In genomic region chr6:55357636-55358031, GRCm38 (mm10) we compare ENCODE assay signal across 11 mouse cellular contexts. TPM values are rescaled to one million over a fixed set of nuclear protein-coding genes. Genes with fewer than 3 reads are reported as not detected.
DNase-seq lines count a peak whose midpoint lies in the region; ATAC-seq lines count a peak whose summit lies in the region.
"Had no signal": no experiment of that assay in that cellular context is flagged by ENCODE, and none has a peak within 500 bp of the region (broad histone marks: within the 10 kb centered on the region; RNA-seq: fewer than 3 reads in every experiment).

No protein-coding gene starts in this region.

- 83% methylated on average over 6 of the region's 6 CpGs for WGBS in midbrain, embryonic 11.5 days
- 73% methylated on average over 6 of the region's 6 CpGs for WGBS in midbrain, embryonic 13.5 days

- peak; percentile 48 for DNase-seq in adrenal gland, postnatal 14 days
- DNase-seq in adrenal gland, adult 18-20 months (ENCODE audit: low spot score in 2 of 2) = no peak
- no peak for DNase-seq in midbrain, embryonic 11.5 days (ENCODE audit: low spot score, missing footprints)
- peak; percentile 91 for DNase-seq in kidney, adult 9 months
- DNase-seq in lung, postnatal 14 days = peak; percentile 48
- no peak for DNase-seq in urinary bladder, postnatal 25 days (ENCODE audit: low spot score)

- H3K4me3 ChIP-seq in midbrain, embryonic 11.5 days (ENCODE audit: low read depth, low read length) = no peak overlapping the region
- H3K4me3 ChIP-seq in midbrain, embryonic 13.5 days (replicated peaks) = no peak overlapping the region
- H3K4me3 ChIP-seq: heart, embryonic 15.5 days; midbrain, embryonic 12.5 days had no signal

- ATAC-seq in midbrain, embryonic 11.5 days (ENCODE audit: low FRiP score) = 0 out of 2 replicates have a peak, but pooled peaks have one; percentile 24
- ATAC-seq in midbrain, embryonic 13.5 days = no peak
- ATAC-seq in megakaryocyte, adult 5-6 weeks (ENCODE audit: poor library complexity, severe bottlenecking) = no peak

- no peak overlapping the region for H3K27ac ChIP-seq in midbrain, embryonic 11.5 days (ENCODE audit: low read depth, low read length)
- H3K27ac ChIP-seq in midbrain, embryonic 13.5 days = no peak overlapping the region
- H3K27ac ChIP-seq: heart, embryonic 15.5 days; midbrain, embryonic 12.5 days had no signal

- no peaks in the 10 kb centered on the region for H3K36me3 ChIP-seq in midbrain, embryonic 11.5 days (ENCODE audit: control insufficient read depth, insufficient read depth, low read length)
- no peaks in the 10 kb centered on the region for H3K36me3 ChIP-seq in midbrain, embryonic 13.5 days
- H3K36me3 ChIP-seq: heart, embryonic 15.5 days; midbrain, embryonic 12.5 days had no signal

- H3K4me2 ChIP-seq in midbrain, embryonic 11.5 days = no peak overlapping the region
- H3K4me2 ChIP-seq in midbrain, embryonic 13.5 days (replicated peaks) = no peak overlapping the region
- H3K4me2 ChIP-seq: heart, embryonic 15.5 days; midbrain, embryonic 12.5 days had no signal

- H3K9ac ChIP-seq in midbrain, embryonic 11.5 days (ENCODE audit: low read length) = no peak overlapping the region
- H3K9ac ChIP-seq in midbrain, embryonic 13.5 days (replicated peaks) = no peak overlapping the region
- H3K9ac ChIP-seq: heart, embryonic 15.5 days; midbrain, embryonic 12.5 days had no signal

- no peaks in the 10 kb centered on the region for H3K4me1 ChIP-seq in midbrain, embryonic 11.5 days (ENCODE audit: control insufficient read depth, insufficient read depth, low read length)
- no peaks in the 10 kb centered on the region for H3K4me1 ChIP-seq in midbrain, embryonic 13.5 days (replicated peaks)

- H3K27me3 ChIP-seq in midbrain, embryonic 11.5 days (ENCODE audit: control insufficient read depth, insufficient read depth, low read length) = no peaks in the 10 kb centered on the region
- no peaks in the 10 kb centered on the region for H3K27me3 ChIP-seq in midbrain, embryonic 13.5 days
- H3K27me3 ChIP-seq: heart, embryonic 15.5 days; midbrain, embryonic 12.5 days had no signal

- H3K9me3 ChIP-seq in midbrain, embryonic 11.5 days (ENCODE audit: control insufficient read depth, low read length) = no peaks in the 10 kb centered on the region
- no peaks in the 10 kb centered on the region for H3K9me3 ChIP-seq in midbrain, embryonic 13.5 days
- H3K9me3 ChIP-seq: heart, embryonic 15.5 days; midbrain, embryonic 12.5 days had no signal

RNA-seq across cellular contexts. Expression of gene Ghrhr, which starts 18.5 kb away (rescaled TPM):
- not detected in 2 replicates for total RNA-seq in adrenal gland, postnatal 14 days (2021)
- total RNA-seq in adrenal gland, adult 18-20 months (2021) = not detected
- not detected in 2 replicates for polyA plus RNA-seq in midbrain, embryonic 11.5 days (2014; fragmentation: Nextera tagmentation; extraction: Ambion mirVana)
- not detected in 2 replicates for polyA plus RNA-seq in midbrain, embryonic 13.5 days (2015; fragmentation: Nextera tagmentation; extraction: Ambion mirVana)
- total RNA-seq in megakaryocyte, adult 5-6 weeks (2015) = not detected in 2 replicates
- not detected in 2 replicates for total RNA-seq in megakaryocyte, adult 5-6 weeks (2017)
- total RNA-seq: left cerebral cortex, adult 8-10 months had no signal
- polyA plus RNA-seq: heart, embryonic 15.5 days; midbrain, embryonic 12.5 days had no signal

RNA-seq across cellular contexts. Expression of gene Aqp1, which starts 21.4 kb away (rescaled TPM):
- 265 and 326 TPM in 2 replicates for total RNA-seq in adrenal gland, postnatal 14 days (2021)
- 100 to 1,000 TPM in 1 of 2 experiments, 10 to 100 TPM in 1; 41.5 to 104 TPM for total RNA-seq in adrenal gland, adult 18-20 months (2021)
- polyA plus RNA-seq in midbrain, embryonic 11.5 days (2014; fragmentation: Nextera tagmentation; extraction: Ambion mirVana) = 0.38 and 0.48 TPM in 2 replicates
- polyA plus RNA-seq in midbrain, embryonic 13.5 days (2015; fragmentation: Nextera tagmentation; extraction: Ambion mirVana) = 1.7 and 1.8 TPM in 2 replicates
- 3.6 and 7.2 TPM in 2 replicates for total RNA-seq in megakaryocyte, adult 5-6 weeks (2015)
- 5.4 and 14.4 TPM in 2 replicates for total RNA-seq in megakaryocyte, adult 5-6 weeks (2017)

Comparison
In these comparisons a context has a peak if more than half of its experiments do, and no peak if none do; other contexts are left out.
1. DNase-seq: peak in adrenal gland, postnatal 14 days (single experiment), kidney, adult 9 months (single experiment) and lung, postnatal 14 days (single experiment); none in adrenal gland, adult 18-20 months (0 of 2), midbrain, embryonic 11.5 days (single experiment) and urinary bladder, postnatal 25 days (single experiment).